Mouse (Mus musculus): ENCODE results near the gene Slc25a21.

Slc25a21 gene

GRCm38 (mm10) chr12:57184401-57185147 lies 12.7 kb downstream of the Slc25a21 start:
- DNase-seq = no peak

- DNase-seq = peak; percentile 4 to 25
These were observed 17.6 kb downstream of the Slc25a21 start for GRCm38 (mm10) chr12:57179465-57180188.

GRCm38 (mm10) chr12:57178818-57179217 lies 18.5 kb downstream of the Slc25a21 start:
- peak; percentile 3 to 53 for DNase-seq

GRCm38 (mm10) chr12:57163294-57163693 lies 34.0 kb downstream of the Slc25a21 start:
- DNase-seq = no peak

GRCm38 (mm10) chr12:57162840-57163239 lies 34.4 kb downstream of the Slc25a21 start:
- no peak for DNase-seq

GRCm38 (mm10) chr12:57159904-57160303 lies 37.4 kb downstream of the Slc25a21 start:
- no peak for DNase-seq

GRCm38 (mm10) chr12:57158266-57158665 lies 39.0 kb downstream of the Slc25a21 start:
- DNase-seq = no peak

GRCm38 (mm10) chr12:57138937-57139336 lies 58.3 kb downstream of the Slc25a21 start:
- no peak for DNase-seq

- DNase-seq = no peak
These were observed 59.5 kb downstream of the Slc25a21 start for GRCm38 (mm10) chr12:57137809-57138208.

- no peak for DNase-seq
These were observed 78.7 kb downstream of the Slc25a21 start for GRCm38 (mm10) chr12:57118602-57119001.

GRCm38 (mm10) chr12:57115516-57115915 lies 81.8 kb downstream of the Slc25a21 start:
- no peak for DNase-seq

GRCm38 (mm10) chr12:57109363-57109762 lies 87.9 kb downstream of the Slc25a21 start:
- DNase-seq = peak in 1 of 2 experiments; percentile 35

GRCm38 (mm10) chr12:57102322-57102721 lies 95.0 kb downstream of the Slc25a21 start:
- DNase-seq = no peak

- no peak for DNase-seq
These were observed 96.7 kb downstream of the Slc25a21 start for GRCm38 (mm10) chr12:57100549-57100948.

- DNase-seq = no peak
These were observed 98.2 kb downstream of the Slc25a21 start for GRCm38 (mm10) chr12:57099066-57099465.

GRCm38 (mm10) chr12:57098371-57098770 lies 98.9 kb downstream of the Slc25a21 start:
- no peak for DNase-seq

GRCm38 (mm10) chr12:57093107-57093506 lies 104.2 kb downstream of the Slc25a21 start:
- DNase-seq = no peak

GRCm38 (mm10) chr12:57084519-57084918 lies 112.8 kb downstream of the Slc25a21 start:
- no peak for DNase-seq

GRCm38 (mm10) chr12:57083533-57083932 lies 113.7 kb downstream of the Slc25a21 start:
- no peak for DNase-seq

GRCm38 (mm10) chr12:57076606-57077005 lies 120.7 kb downstream of the Slc25a21 start:
- no peak for DNase-seq

GRCm38 (mm10) chr12:57072616-57073015 lies 124.7 kb downstream of the Slc25a21 start:
- no peak for DNase-seq

GRCm38 (mm10) chr12:57068607-57069006 lies 128.7 kb downstream of the Slc25a21 start:
- DNase-seq = no peak

GRCm38 (mm10) chr12:57019737-57020136 lies 177.5 kb downstream of the Slc25a21 start:
- no peak for DNase-seq

GRCm38 (mm10) chr12:57016845-57017244 lies 180.4 kb downstream of the Slc25a21 start:
- no peak for DNase-seq
